Mouse (Mus musculus) thymus, adult 2 months (tissue): Measurements from ENCODE around the gene Gltpd2. TPM values are rescaled to one million over a fixed set of nuclear protein-coding genes. Genes with fewer than 3 reads are reported as not detected.

Experiments
- DNase-seq: peaks from one replicate; pipeline ENCODE4 v3.0.0; 2021
- H3K27ac ChIP-seq: fragments of 200-500 bp; 2 replicates; pipeline ENCODE4 v1.5.1; 2012; ENCODE audit warnings: low read length, control low read depth; ENCODE audit not compliant: control insufficient read depth, insufficient read depth
- H3K27me3 ChIP-seq: fragments of 200-500 bp; 2 replicates; pipeline ENCODE4 v1.6.1; 2012; ENCODE audit warnings: mild to moderate bottlenecking, low read length, moderate library complexity, mixed read lengths; ENCODE audit not compliant: control insufficient read depth, insufficient read depth
- H3K36me3 ChIP-seq: fragments of 200-500 bp; 2 replicates; pipeline ENCODE4 v1.6.1; 2012; ENCODE audit warnings: mild to moderate bottlenecking, low read length, moderate library complexity; ENCODE audit not compliant: control insufficient read depth, insufficient read depth
- H3K4me1 ChIP-seq: fragments of 200-500 bp; replicated peaks from 2 replicates; pipeline ENCODE4 v1.6.1; 2012; ENCODE audit warnings: low read length; ENCODE audit not compliant: control insufficient read depth, insufficient read depth
- H3K4me3 ChIP-seq: fragments of 200-500 bp; 2 replicates; pipeline ENCODE4 v1.5.1; 2012; ENCODE audit warnings: mild to moderate bottlenecking, low read length, control low read depth, moderate library complexity; ENCODE audit not compliant: control insufficient read depth, insufficient read depth
- CTCF ChIP-seq: fragments of 200-500 bp; IDR thresholded peaks from 2 replicates; pipeline ENCODE4 v1.5.1; 2012; ENCODE audit warnings: mild to moderate bottlenecking, control low read depth, low read length, moderate library complexity, borderline replicate concordance; ENCODE audit not compliant: control insufficient read depth, poor library complexity, insufficient read depth; ENCODE audit errors: extremely low read depth
- POLR2A ChIP-seq: fragments of 200-500 bp; IDR thresholded peaks from 2 replicates; pipeline ENCODE4 v1.6.1; 2012; ENCODE audit warnings: mild to moderate bottlenecking, low read length, control low read depth, moderate library complexity; ENCODE audit not compliant: control insufficient read depth, poor library complexity, insufficient read depth; ENCODE audit errors: extremely low read depth
- WGBS: fragments of 180-500 bp; shearing (Covaris S2); methylation state at CpG from one replicate; pipeline ENCODE4 v1.1.7; 2018; 5-methylcytosine and 5-hydroxymethylcytosine counted together
- polyA plus RNA-seq: library from polyadenylated mRNA; depleted of rRNA; stranded (reverse); fragments of >200 nt; gene quantifications from 2 replicates; pipeline ENCODE4 v1.2.3, GENCODE M21; 2012

Gene Gltpd2
- polyA plus RNA-seq, 1 experiment = 0.22 TPM

DNA sequence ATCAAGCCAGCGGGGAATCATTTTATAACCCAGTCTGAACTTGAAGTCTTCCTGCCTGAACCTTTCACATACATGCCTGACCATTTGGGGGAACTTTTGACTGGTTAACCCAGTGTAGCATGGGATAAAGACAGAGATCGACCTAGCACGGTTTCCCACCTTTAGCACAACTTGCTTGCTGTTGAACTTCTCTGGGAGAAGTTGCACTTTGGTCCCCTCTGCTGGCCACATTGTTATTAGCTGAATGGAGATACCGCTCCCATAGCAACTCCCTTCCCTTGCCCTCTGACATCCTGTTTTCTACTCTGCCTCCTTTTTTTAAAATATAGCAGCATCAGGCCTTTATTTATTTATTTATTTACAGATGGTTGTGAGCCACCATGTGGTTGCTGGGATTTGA lies 12.6 kb upstream of the Gltpd2 start:
- DNase-seq = peak; percentile 90
- no peak for TF ChIP-seq POLR2A
- no peak for TF ChIP-seq CTCF
- peak overlapping the region; percentile 32; the same call in 1 of the 2 replicates for H3K27ac ChIP-seq
- H3K4me1 ChIP-seq = peaks cover 17% of the 10 kb centered on the region
- H3K27me3 ChIP-seq = no peaks in the 10 kb centered on the region
- 23% methylated on average over 4 of the region's 4 CpGs for WGBS
- no peak overlapping the region for H3K4me3 ChIP-seq
- H3K36me3 ChIP-seq = no peaks in the 10 kb centered on the region

DNA sequence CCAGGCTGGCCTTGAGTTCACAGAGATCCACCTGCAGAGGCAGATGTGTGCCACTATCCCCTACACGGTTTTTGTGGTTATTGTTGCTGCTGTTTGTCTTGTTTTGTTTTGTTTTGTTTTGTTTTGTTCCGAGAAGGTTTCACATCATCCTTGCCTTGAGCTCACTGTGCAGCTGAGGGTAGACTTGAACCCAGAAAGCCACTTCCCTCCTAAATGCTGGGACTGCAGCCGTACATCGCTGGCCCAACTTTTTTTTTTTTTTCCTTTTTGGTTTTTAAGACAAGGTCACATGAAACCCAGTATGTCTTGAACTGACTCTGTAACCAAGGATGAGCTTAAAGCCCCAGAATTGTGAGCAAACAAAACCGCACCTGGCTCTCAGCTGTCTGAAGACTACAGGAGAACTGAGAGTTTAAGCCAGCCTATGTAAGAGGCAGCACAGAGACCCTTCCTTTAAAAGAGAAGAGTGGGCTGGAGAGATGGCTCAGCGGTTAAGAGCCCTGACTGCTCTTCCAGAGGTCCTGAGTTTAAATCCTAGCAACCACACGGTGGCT lies 12.0 kb upstream of the Gltpd2 start:
- Histone ChIP-seq H3K27me3 (no peaks in the 10 kb centered on the region), H3K4me1 (peaks cover 17% of the 10 kb centered on the region), H3K27ac (peak overlapping the region; percentile 73; the same call in 1 of the 2 replicates), H3K4me3 (no peak overlapping the region), H3K36me3 (no peaks in the 10 kb centered on the region)
- WGBS = 55% methylated on average over 7 of the region's 7 CpGs
- no peak for TF ChIP-seq POLR2A
- no peak for TF ChIP-seq CTCF
- DNase-seq = peak; percentile 46

- no peaks in the 10 kb centered on the region for H3K27me3 ChIP-seq
- H3K27ac ChIP-seq = no peak overlapping the region
- TF ChIP-seq POLR2A (no peak), CTCF (peak; percentile 80; the same call in 1 of the 2 replicates)
- H3K4me3 ChIP-seq = no peak overlapping the region
- peaks cover 15% of the 10 kb centered on the region for H3K4me1 ChIP-seq
- WGBS = 19% methylated on average over 19 of the region's 19 CpGs
- no peaks in the 10 kb centered on the region for H3K36me3 ChIP-seq
- peak; percentile 62 for DNase-seq
Observed at GRCm38 (mm10) chr11:70509753-70510564, 9.0 kb upstream of the Gltpd2 start.

GRCm38 (mm10) chr11:70511242-70511641 lies 7.8 kb upstream of the Gltpd2 start:
- H3K27me3 ChIP-seq = no peaks in the 10 kb centered on the region
- no peak overlapping the region for H3K27ac ChIP-seq
- TF ChIP-seq POLR2A = no peak
- no peak for TF ChIP-seq CTCF
- peaks cover 11% of the 10 kb centered on the region for H3K4me1 ChIP-seq
- H3K36me3 ChIP-seq = no peaks in the 10 kb centered on the region
- no peak overlapping the region for H3K4me3 ChIP-seq
- WGBS = 96% methylated on average over 2 of the region's 2 CpGs
- DNase-seq = no peak

GRCm38 (mm10) chr11:70511825-70512224 lies 7.2 kb upstream of the Gltpd2 start:
- 93% methylated on average over 7 of the region's 7 CpGs for WGBS
- H3K27ac ChIP-seq = no peak overlapping the region
- no peaks in the 10 kb centered on the region for H3K27me3 ChIP-seq
- no peak for DNase-seq
- peaks cover 11% of the 10 kb centered on the region for H3K4me1 ChIP-seq
- no peak overlapping the region for H3K4me3 ChIP-seq
- no peaks in the 10 kb centered on the region for H3K36me3 ChIP-seq
- TF ChIP-seq POLR2A (no peak), CTCF (no peak)

DNA sequence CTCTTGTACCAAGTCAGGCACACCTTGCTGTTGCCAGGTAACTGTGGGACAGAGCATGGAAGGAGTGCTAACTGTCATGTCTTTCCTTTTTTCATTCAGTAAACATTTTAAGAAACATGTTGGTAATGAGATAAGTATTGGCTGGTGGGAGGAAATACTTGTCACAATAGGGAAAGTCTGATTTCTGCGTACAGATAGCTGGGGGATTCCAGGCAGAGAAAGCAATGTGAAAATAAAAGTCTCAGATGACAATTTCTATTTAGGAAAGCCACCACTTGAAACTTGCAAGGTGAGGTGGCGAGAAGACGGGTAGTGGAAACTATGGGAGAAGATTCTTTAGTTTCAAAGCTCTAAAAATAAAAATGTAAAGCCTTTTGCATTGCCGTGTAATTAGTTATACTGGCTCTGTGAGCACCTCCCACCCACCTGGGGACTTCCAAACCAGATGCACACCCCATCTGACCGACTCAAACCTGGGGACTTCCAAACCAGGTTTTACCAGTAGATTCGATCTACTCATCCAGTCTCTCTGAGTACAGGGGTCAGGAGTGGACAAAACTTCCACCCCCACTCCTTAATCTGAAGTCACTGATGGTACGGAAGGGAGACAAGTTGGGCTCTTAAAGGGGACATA lies 6.2 kb upstream of the Gltpd2 start:
- 78% methylated on average over 7 of the region's 7 CpGs for WGBS
- Histone ChIP-seq H3K27me3 (no peaks in the 10 kb centered on the region), H3K4me3 (no peak overlapping the region), H3K36me3 (no peaks in the 10 kb centered on the region), H3K4me1 (peaks cover 7% of the 10 kb centered on the region), H3K27ac (no peak overlapping the region)
- TF ChIP-seq POLR2A (no peak), CTCF (no peak)
- DNase-seq = no peak
